Mouse (Mus musculus): ENCODE data around the gene Cacna1i. TPM values are rescaled to one million over a fixed set of nuclear protein-coding genes. Genes with fewer than 3 reads are reported as not detected.

The Cacna1i gene
- total RNA-seq, 2 experiments from 2014 or later, result 0.36 TPM; not detected in 1

DNA sequence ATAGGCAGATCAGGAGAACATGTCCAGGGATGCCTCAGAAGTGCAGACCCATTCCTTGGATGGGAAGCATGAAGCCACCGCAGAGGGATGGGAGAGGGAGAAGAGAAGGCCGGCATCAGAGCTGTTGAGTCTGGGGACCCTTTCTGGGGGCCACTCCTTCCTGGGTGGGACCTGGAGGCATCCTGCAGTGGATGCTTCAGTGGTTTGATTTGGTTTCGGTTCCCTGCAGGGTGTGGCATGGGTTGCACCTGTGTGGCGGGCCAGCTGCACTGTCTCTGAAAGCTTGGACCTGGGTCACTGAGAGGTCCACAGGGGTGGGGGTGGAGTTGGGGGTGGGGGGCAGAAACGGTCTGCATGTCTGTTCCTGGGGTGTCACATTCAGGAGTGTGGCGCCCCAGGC is 32.9 kb downstream of the Cacna1i start:
- no peak for DNase-seq (ENCODE audit: low spot score)
- intact Hi-C loops (cut with DNase I), result no loop called here

DNA sequence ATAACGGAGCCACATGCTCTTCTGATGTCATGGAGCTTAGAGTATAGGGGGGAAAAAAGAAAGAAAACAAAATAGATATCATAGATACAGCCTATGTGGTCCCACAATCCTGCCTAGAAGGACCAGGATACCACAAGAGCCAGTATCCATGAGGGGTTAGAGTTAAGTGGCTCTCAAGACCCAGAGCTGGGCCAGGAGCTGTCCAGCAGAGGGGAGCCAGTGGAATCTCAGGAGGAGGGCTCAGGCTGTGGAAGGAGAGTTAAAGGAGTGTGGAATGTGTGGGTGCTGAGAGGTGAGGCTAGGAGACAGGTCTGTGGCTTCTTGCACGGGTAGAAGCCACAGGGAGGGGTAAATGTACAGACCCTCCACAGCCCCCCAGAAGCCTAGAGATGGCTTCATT is 38.2 kb downstream of the Cacna1i start:
- intact Hi-C loops (cut with DNase I), result no loop called here
- no peak for DNase-seq (ENCODE audit: low spot score)

DNA sequence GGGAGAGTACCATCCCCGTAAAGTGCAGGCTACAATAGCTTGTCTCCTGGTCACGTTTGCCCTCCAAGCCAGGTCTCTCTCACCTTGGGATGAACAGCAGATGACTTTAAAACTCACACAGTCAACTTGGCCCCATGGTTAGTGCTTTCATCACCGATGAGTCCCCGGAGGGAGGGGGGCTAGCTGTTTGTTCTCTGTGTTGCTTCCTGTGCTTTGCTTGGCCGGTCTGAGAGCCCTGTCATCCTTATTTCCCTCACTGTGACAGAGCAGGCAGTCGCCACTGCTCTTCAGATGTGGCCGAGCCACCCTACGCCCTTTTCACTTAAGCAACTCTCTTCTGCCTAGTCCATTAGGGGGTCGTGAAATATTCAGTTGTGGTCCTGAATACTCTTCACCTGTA is 38.7 kb downstream of the Cacna1i start:
- intact Hi-C loops (cut with DNase I), result no loop called here
- no peak for DNase-seq (ENCODE audit: low spot score)

DNA sequence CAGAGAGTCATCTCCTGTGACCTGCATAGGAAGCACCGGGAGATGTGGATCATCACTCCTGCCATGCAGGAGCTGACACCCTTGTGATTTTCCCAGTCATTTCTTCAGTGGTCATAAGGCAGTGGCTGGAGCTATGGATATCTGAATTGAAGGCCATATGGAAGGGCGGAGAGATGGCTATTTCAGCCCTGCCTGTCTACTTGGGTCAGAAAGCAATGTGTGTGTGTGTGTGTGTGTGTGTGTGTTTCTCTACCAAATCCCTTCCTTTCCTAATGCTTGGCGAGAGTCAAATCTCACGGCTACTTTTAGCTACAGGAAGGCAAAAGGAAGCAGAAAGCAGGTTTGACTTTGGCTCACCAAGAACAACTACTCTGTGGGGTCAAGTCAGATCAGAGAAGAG is 39.9 kb downstream of the Cacna1i start:
- intact Hi-C loops (cut with DNase I), result no loop called here

GRCm38 (mm10) chr15:80327743-80328540 is 40.9 kb downstream of the Cacna1i start:
- intact Hi-C loops (cut with DNase I), result no loop called here
- no peak for DNase-seq (ENCODE audit: low spot score)

More for the DNA sequence above, 39.9 kb downstream of the Cacna1i start:
- no peak for DNase-seq (ENCODE audit: low spot score)

GRCm38 (mm10) chr15:80330276-80330675 is 43.2 kb downstream of the Cacna1i start:
- intact Hi-C loops (cut with DNase I), result no loop called here
- DNase-seq (ENCODE audit: low spot score), result no peak

- intact Hi-C loops (cut with DNase I), result no loop called here
- no peak for DNase-seq (ENCODE audit: low spot score)
These were observed 47.7 kb downstream of the Cacna1i start for GRCm38 (mm10) chr15:80334766-80335165.

DNA sequence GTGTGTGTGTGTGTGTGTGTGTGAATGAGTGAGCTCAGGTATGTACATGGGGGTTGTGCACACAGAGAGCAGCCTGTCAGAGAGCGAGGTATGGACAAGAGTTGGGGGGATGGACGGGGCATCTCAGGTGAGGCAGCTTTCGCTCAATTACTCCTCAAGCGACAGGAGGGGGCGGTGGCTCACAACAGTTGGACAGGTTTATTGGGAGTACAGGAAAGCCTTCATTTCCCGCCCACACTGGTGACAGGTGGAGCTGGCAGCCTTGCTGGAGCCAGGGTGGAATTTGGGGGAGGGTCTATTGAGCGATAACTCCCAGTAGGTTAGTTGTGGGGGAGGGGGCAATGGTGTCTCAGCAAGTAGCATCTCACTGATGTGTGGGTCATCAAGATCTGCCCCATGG is 48.2 kb downstream of the Cacna1i start:
- no peak for DNase-seq (ENCODE audit: low spot score)
- intact Hi-C loops (cut with DNase I), result no loop called here

DNA sequence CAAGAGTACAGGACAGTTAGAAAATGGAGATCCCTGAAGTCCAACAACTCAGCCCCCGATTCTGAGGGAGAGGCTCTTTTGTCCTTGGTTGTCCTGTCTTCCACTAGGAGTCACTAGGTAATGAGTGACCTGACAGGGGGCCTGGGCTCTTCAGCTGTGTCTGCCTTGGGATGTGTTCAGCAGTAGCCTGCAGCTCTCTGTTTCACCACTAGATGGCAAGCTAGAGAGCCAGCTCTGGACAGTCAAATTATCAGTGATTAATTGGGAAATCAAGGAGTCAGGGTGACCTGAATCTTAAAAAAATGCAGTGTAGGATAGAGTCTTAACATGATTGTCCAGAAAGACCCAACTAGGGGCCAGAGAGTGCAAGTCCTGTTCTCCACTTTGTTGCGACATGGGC is 53.3 kb downstream of the Cacna1i start:
- intact Hi-C loops (cut with DNase I), result loop anchor here (2.0 kb wide), 2 partner anchors 354 to 364 kb away; no protein-coding TSS in a partner anchor
- no peak for DNase-seq (ENCODE audit: low spot score)

DNA sequence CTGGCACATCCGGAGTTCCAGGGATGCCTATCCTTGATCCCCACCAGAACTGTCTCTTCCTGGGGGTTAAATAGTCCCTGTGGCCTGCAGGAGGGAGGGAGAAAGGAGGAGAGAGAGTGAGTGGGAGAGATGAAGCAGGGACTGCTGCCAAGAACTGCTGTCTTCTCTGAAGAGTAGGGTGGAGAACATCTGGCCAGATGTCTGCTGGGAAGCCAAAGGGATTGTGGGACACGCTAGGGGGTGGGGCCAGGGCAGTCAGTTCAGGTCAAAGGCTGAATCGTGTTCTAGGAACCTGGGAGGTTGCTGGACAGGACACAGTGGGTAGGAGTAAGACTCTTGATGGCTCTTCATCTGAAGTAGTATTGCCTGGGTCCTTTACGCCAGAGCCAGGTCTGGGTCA is 55.4 kb downstream of the Cacna1i start:
- intact Hi-C loops (cut with DNase I), result no loop called here
- no peak for DNase-seq (ENCODE audit: low spot score)

DNA sequence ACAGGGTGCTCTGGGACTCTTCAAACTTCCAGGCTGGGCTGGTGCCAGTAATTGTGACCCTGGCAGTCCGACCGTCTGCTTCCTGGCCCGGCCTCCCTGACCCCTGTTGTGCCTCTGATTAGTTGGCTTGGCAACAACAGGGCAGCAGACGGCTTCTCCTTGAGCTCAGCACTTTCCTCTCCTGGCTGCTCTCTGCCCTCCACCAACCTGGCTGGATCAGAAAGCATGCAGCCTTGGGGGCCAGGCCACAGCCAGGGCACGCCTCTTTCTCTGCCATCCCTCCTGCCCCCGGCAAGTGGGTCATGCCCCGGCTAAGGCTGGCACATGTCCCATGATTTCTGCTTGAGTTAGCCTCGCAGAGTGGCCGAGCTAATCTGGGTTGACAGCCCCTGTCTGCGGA is 56.0 kb downstream of the Cacna1i start:
- no peak for DNase-seq (ENCODE audit: low spot score)
- intact Hi-C loops (cut with DNase I), result no loop called here

GRCm38 (mm10) chr15:80343731-80344130 is 56.7 kb downstream of the Cacna1i start:
- intact Hi-C loops (cut with DNase I), result no loop called here

GRCm38 (mm10) chr15:80346510-80346909 is 59.5 kb downstream of the Cacna1i start:
- DNase-seq (ENCODE audit: low spot score), result no peak
- intact Hi-C loops (cut with DNase I), result no loop called here

More at GRCm38 (mm10) chr15:80343731-80344130, 56.7 kb downstream of the Cacna1i start:
- DNase-seq (ENCODE audit: low spot score), result no peak

DNA sequence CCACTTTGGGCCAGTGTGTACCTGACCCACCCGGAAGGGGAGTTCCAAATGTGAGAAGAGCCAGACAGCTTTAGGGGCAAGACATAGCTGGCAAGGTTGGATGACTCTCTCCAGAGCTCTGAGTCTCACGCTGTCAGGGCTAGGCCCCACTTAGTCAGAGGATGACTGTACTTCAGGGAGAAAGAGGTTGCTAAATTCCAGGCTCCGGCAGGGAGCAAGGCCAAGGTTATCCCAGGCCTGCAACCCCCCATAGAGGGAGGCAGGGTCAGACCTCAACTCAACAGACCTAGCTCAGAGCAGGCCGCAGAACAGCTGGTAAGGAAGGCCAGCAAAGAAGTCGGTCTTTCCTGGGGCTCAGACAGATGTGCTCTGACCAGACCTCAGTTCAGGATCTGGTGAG is 63.4 kb downstream of the Cacna1i start:
- DNase-seq (ENCODE audit: low spot score), result no peak
- intact Hi-C loops (cut with DNase I), result no loop called here

- DNase-seq (ENCODE audit: low spot score), result no peak
- intact Hi-C loops (cut with DNase I), result no loop called here
These were observed 71.8 kb downstream of the Cacna1i start for GRCm38 (mm10) chr15:80358798-80359197.

DNA sequence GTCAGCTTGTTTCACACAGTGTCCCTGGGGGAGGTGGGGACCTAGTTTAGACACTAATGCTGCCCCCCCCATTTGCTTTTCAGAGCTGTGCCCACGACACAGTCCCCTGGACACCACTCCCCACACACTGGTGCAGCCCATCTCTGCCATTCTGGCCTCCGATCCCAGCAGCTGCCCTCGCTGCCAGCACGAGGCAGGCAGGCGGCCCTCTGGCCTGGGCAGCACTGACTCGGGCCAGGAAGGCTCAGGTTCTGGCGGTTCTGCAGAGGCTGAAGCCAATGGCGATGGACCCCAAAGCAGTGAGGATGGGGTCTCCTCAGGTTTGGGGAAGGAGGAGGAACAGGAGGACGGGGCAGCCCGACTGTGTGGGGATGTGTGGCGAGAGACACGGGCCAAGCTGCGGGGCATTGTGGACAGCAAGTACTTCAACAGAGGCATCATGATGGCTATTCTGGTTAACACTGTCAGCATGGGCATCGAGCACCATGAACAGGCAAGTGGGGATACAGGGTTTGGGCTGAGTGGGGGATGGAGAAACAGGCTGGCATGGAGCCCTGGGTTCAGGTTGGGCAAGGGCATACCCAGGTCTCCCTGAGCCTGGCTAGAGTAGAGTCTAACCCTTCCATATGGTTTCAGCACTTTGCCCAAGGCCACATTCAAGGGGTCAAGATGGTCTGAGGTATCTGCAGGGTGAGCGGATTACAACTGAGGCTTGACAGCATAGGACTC is 74.9 kb downstream of the Cacna1i start:
- intact Hi-C loops (cut with DNase I), result no loop called here

DNA sequence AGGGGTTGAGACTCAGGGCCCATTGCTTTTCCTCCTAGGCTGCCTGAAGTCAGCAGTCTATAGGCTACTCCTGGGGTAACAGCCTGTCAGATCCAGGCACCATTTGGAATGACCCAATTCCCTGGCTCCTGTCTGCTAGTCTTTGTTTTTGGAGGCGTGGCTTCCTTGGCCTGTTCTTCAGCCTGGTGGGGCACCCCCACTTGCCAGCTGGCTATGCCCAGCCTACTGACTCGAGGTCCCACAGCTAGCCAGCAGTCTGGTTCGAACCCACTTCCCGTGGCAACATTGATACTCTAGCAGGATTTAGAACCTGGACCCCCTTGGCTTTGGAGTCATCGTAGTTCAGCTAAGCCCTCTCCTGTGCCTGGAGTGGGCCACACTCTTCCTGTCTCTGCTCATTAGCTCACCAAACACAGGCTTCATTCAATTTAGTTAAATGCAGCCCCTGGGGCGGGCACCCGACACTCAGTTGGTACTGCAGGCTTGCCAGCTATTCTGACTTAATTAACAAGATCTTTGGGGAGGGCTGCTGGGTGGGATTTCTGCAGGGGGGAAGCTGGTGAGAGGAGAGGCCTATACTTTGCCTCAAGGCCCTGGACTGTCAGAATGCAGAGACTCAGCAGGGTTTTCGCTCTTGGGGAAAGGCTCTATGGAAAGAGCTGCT is 75.6 kb downstream of the Cacna1i start:
- no peak for DNase-seq (ENCODE audit: low spot score)
- intact Hi-C loops (cut with DNase I), result no loop called here

More for the DNA sequence above, 74.9 kb downstream of the Cacna1i start:
- DNase-seq (ENCODE audit: low spot score), result no peak

GRCm38 (mm10) chr15:80363821-80364715 is 77.0 kb downstream of the Cacna1i start:
- DNase-seq (ENCODE audit: low spot score), result no peak
- intact Hi-C loops (cut with DNase I), result no loop called here

DNA sequence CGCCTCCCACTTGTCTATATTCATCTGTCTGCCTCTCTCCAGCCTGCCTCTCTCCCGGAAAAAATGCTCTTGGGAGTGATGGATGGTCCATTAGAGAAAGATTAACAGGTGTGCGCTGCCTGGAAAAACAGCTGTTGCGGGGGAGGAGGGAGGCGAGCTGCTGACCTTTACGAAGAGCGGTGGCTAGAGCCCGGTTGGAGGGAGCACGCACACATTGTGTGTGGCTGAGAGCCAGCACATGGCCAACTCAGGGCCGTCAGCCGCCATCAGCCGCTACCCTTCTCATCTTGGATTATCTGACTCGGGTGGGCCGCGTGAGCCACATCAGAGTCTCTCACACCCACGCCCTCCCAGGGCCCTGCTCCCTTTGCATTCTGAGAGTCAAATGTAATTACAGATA is 79.9 kb downstream of the Cacna1i start:
- DNase-seq (ENCODE audit: low spot score), result no peak
- intact Hi-C loops (cut with DNase I), result no loop called here

All from heart, postnatal 25 days (tissue).